Mouse (Mus musculus) myocyte (in vitro differentiated cells): ENCODE data around the gene Map3k20.

ENCODE experiments used
- CEBPB ChIP-seq: IDR thresholded peaks from 2 replicates; pipeline ENCODE4 v1.6.1; 2011; ENCODE audit warnings: mild to moderate bottlenecking, moderate library complexity; ENCODE audit not compliant: poor library complexity, insufficient read depth, severe bottlenecking
- E2F4 ChIP-seq: IDR thresholded peaks from one replicate; pipeline ENCODE4 v1.6.1; 2011; ENCODE audit warnings: mild to moderate bottlenecking, control low read depth, moderate library complexity; ENCODE audit not compliant: insufficient read depth
- MAX ChIP-seq: IDR thresholded peaks from one replicate; pipeline ENCODE4 v1.6.1; 2011; ENCODE audit warnings: low read depth, mild to moderate bottlenecking, control low read depth
- MYOG ChIP-seq, 3 experiments: IDR thresholded peaks; one replicate each; pipeline ENCODE4 v1.6.1; 2011; ENCODE audit warnings: control low read depth in 2 of 3, low read depth in 2 of 3, mild to moderate bottlenecking in 2 of 3; ENCODE audit not compliant: insufficient read length in 2 of 3, control insufficient read depth in 1 of 3, insufficient read depth in 1 of 3
- POLR2A ChIP-seq: IDR thresholded peaks from one replicate; pipeline ENCODE4 v1.6.1; 2011; ENCODE audit warnings: low read depth, mild to moderate bottlenecking, control low read depth, moderate library complexity; ENCODE audit not compliant: insufficient read length
- POLR2AphosphoS2 ChIP-seq: IDR thresholded peaks from one replicate; pipeline ENCODE4 v1.6.1; 2011; ENCODE audit warnings: low read depth, control low read depth; ENCODE audit not compliant: insufficient read length
- SRF ChIP-seq: IDR thresholded peaks from one replicate; pipeline ENCODE4 v1.6.1; 2011; ENCODE audit warnings: low read depth; ENCODE audit not compliant: control insufficient read depth, insufficient read length
- TCF12 ChIP-seq: IDR thresholded peaks from one replicate; pipeline ENCODE4 v1.6.1; 2011; ENCODE audit warnings: mild to moderate bottlenecking, control low read depth; ENCODE audit not compliant: poor library complexity, insufficient read depth, severe bottlenecking
- TCF3 ChIP-seq: IDR thresholded peaks from one replicate; pipeline ENCODE4 v1.6.1; 2011; ENCODE audit warnings: low read depth, control low read depth; ENCODE audit not compliant: insufficient read length
- USF1 ChIP-seq: IDR thresholded peaks from one replicate; pipeline ENCODE4 v1.6.1; 2011; ENCODE audit warnings: low read depth, mild to moderate bottlenecking, control low read depth, moderate library complexity

DNA sequence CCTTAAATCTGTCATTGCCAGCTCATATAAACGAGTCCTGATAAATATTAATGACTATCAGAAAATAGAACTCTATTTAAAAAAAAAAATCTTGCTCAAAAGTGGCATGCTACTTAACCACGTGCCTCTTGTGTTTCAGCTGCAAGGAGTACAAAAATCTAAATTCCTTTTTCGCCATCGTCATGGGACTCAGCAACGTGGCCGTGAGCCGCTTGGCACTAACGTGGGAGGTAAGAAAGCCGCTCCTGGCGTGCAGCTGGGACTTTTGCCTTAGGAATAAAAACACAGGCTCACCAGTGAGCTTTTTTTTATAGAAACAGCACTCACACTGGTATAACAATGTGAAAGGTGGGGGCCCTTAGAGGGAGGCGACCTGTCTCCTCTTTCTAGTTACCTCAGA, 46.5 kb upstream of the Map3k20 start:
- TF ChIP-seq POLR2A (no peak), USF1 (no peak), MAX (no peak), POLR2AphosphoS2 (no peak), TCF3 (no peak), CEBPB (no peak), E2F4 (no peak), MYOG (IDR thresholded peaks at IDR 0.05; ENCODE audit: control insufficient read depth in 1 of 3, insufficient read depth in 1 of 3, insufficient read length in 2 of 3, low read depth in 2 of 3) (no peak), SRF (no peak), TCF12 (no peak)
